Mouse (Mus musculus): ENCODE measurements around the gene Hcn1.

DNA sequence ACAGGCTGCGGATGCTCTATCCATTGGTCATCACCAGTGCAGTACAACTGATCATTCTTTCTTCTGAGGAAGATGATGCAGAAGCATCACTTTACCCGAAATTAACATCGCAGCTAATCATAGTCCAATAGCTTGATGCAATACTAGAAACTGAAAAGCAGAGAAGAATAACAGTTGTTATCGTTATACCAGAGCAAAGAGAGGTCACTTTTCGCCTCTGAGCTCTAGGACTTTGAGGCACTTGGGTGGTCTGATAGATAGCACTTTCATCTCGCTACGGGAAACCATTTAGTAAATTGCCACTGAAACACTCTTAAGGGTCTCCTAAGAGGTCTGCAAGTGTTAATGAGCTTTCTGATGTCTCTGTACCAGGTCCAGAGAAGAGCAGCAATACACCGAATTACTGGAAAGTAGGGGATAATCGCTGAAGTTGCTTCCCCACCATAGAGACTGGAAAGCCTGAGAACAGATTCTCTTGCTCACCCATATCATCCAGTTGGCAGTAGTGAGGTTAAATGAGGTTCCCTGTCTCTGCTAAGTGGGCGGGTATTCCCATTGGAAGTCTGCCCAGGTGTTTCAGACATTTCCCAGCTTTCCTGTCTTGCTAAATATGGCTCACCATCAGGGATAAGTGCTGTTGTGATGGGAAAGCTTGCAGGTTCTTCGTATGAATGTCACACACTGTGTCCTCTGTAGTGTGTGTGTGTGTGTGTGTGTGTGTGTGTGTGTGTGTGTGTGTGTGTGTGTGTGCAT lies 105.0 kb downstream of the Hcn1 start:
- TF ChIP-seq EP300 (optimal IDR thresholded peaks at IDR 0.05) (no peak), CTCF (IDR thresholded peaks at IDR 0.05; ENCODE audit: low read depth) (no peak)
